Mouse (Mus musculus) limb, embryonic 15.5 days (tissue): Measurements from ENCODE around the gene Mef2b. TPM values are rescaled to one million over a fixed set of nuclear protein-coding genes. Genes with fewer than 3 reads are reported as not detected.

Experiments used
- ATAC-seq: fragments of 200-750 bp; cut with Nextera tagmentation; 2 replicates; pipeline ENCODE4 v1.8.0; 2017; ENCODE audit warnings: low read depth, moderate TSS enrichment; ENCODE audit not compliant: insufficient number of reproducible peaks, low FRiP score, low TSS enrichment
- H3K27ac ChIP-seq: fragments of 300-500 bp; sonication (generic); 2 replicates; pipeline ENCODE4 v1.5.1; 2015; ENCODE audit warnings: moderate library complexity, mild to moderate bottlenecking, inconsistent platforms
- H3K27me3 ChIP-seq: fragments of 300-500 bp; sonication (generic); 2 replicates; pipeline ENCODE4 v1.6.1; 2015; ENCODE audit warnings: inconsistent platforms
- H3K36me3 ChIP-seq: fragments of 300-500 bp; sonication (generic); 2 replicates; pipeline ENCODE4 v1.6.1; 2015; ENCODE audit warnings: inconsistent platforms
- H3K4me1 ChIP-seq: fragments of 300-500 bp; sonication (generic); 2 replicates; pipeline ENCODE4 v1.6.1; 2015; ENCODE audit warnings: inconsistent platforms
- H3K4me2 ChIP-seq: fragments of 300-500 bp; sonication (generic); 2 replicates; pipeline ENCODE4 v1.6.1; 2015; ENCODE audit warnings: mild to moderate bottlenecking, inconsistent platforms
- H3K4me3 ChIP-seq: fragments of 300-500 bp; sonication (generic); 2 replicates; pipeline ENCODE4 v1.5.1; 2015; ENCODE audit warnings: mild to moderate bottlenecking, inconsistent platforms
- H3K9ac ChIP-seq: fragments of 300-500 bp; sonication (generic); 2 replicates; pipeline ENCODE4 v1.6.1; 2015; ENCODE audit warnings: inconsistent platforms
- H3K9me3 ChIP-seq: fragments of 300-500 bp; sonication (generic); 2 replicates; pipeline ENCODE4 v1.6.1; 2016; ENCODE audit warnings: inconsistent platforms
- WGBS: fragments of 180-500 bp; shearing (Covaris S2); methylation state at CpG from one replicate; pipeline ENCODE4 v1.1.7; 2015; 5-methylcytosine and 5-hydroxymethylcytosine counted together
- polyA plus RNA-seq: library from polyadenylated mRNA; unstranded; fragments of >200 nt; fragmentation: Nextera tagmentation; extraction: Ambion mirVana; gene quantifications from 2 replicates; pipeline ENCODE4 v1.2.1, GENCODE M21; 2015

The Mef2b gene
- polyA plus RNA-seq, result 0.19 and 0.48 TPM in 2 replicates

DNA sequence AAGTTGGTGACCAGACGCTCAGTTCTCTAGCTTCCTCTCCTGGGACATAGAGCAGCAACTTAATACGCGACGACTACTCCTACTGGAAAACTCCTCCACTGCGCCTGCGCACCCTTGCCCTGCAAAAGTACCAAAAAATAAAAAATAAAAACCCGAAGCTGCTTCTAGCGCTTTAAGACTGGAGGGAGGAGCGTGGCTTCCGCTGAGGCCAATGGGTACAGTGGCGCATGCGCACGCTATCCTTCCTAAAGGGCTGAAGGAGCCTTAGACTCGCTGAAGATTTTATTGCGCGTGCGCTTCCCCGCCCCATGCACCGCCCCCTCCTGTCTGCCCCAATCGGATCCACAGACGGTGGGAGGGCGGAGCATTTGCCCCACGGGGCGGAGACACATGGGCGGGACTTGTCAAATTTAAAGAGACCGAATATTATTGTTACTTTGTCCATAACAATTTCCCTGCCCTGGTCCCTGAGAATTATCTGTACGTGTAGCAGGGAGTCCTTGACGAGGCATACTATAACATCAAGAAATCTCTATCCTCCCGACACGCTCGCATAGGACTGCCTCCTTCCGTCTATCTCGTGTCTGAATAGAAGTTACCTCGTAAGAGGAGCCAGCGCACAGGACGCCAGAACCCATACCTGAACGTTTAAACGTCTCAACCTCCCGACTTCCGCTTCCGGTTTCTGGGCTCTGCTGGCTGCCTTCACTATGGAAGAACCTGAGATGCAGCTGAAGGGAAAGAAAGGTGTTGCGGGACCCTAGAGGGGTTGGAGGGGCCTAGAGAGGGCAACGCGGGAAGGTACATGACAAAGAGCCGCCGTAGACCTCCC lies at the start of gene Mef2b, which contains the start of the genes Rfxank and Borcs8:
Gene Mef2b (plus strand): TSS at position 686 of the 832 bp plus-strand sequence.
Gene Rfxank (minus strand): TSS at position 129 of the 832 bp plus-strand sequence.
Gene Borcs8 (plus strand): TSS at position 474 of the 832 bp plus-strand sequence.
- Histone ChIP-seq H3K4me1 (peaks cover 21% of the 10 kb centered on the region), H3K9ac (peak within 1 kb of the TSS; percentile 80), H3K36me3 (peaks cover 41% of the 10 kb centered on the region), H3K4me3 (peak within 1 kb of the TSS; percentile 86), H3K27me3 (no peaks in the 10 kb centered on the region), H3K27ac (peak within 1 kb of the TSS; percentile 91), H3K9me3 (no peaks in the 10 kb centered on the region), H3K4me2 (peak within 1 kb of the TSS; percentile 65)
- WGBS, result under 1% methylated on average over 46 of the region's 46 CpGs
- ATAC-seq, result peak; percentile 97

GRCm38 (mm10) chr8:70092786-70093185 lies 46.7 kb upstream of the Mef2b start:
- no peak for ATAC-seq
- peaks cover 7% of the 10 kb centered on the region for H3K4me1 ChIP-seq
- H3K4me3 ChIP-seq, result no peak overlapping the region
- H3K27me3 ChIP-seq, result peaks cover 48% of the 10 kb centered on the region
- H3K9ac ChIP-seq, result no peak overlapping the region
- no peaks in the 10 kb centered on the region for H3K36me3 ChIP-seq
- H3K4me2 ChIP-seq, result no peak overlapping the region
- H3K9me3 ChIP-seq, result no peaks in the 10 kb centered on the region
- no peak overlapping the region for H3K27ac ChIP-seq
- 41% methylated on average over 8 of the region's 8 CpGs for WGBS

DNA sequence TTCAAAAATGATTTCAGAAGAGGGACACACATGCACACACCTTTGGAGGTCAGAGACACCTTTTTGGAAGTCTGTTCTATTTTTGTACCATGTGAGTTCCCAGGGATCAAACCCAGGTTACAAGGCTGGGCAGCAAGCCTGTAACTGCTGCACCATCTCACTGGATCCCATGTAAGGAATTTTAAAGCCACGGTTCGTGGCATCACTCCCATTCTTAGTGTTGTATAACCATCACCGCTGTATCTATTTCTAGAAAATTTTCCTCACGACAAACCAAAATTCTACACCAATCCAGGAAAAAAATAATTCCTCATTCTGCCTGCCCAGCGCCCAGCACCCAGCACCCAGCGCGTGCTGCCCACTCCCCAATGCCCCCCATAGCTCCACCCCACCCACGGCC lies 40.2 kb upstream of the Mef2b start:
- no peaks in the 10 kb centered on the region for H3K9me3 ChIP-seq
- 73% methylated on average over 8 of the region's 8 CpGs for WGBS
- H3K4me2 ChIP-seq, result no peak overlapping the region
- H3K4me1 ChIP-seq, result no peaks in the 10 kb centered on the region
- H3K36me3 ChIP-seq, result no peaks in the 10 kb centered on the region
- H3K27ac ChIP-seq, result no peak overlapping the region
- no peak overlapping the region for H3K4me3 ChIP-seq
- no peak for ATAC-seq
- no peak overlapping the region for H3K9ac ChIP-seq
- H3K27me3 ChIP-seq, result no peaks in the 10 kb centered on the region

DNA sequence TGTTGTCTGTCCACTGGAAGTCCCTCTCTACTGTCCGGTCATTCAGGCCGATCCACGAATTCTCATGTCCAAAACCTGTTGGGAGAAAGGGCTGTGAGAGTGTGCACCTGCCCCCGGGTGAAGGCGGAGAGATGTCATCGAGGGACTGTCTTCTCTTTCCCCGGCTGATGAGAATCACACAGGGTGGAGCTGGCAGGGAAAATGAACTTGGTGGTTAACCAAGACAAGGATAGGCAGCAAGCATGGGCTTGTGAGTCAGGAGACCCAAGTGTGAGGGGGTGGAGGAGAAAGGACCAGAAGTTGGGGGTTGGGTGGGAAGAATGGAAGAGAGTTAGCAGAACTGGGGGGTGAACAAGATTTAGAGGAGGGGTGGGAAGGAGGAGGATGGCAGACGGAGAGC lies 39.3 kb upstream of the Mef2b start:
- no peak for ATAC-seq
- Histone ChIP-seq H3K9me3 (no peaks in the 10 kb centered on the region), H3K4me2 (no peak overlapping the region), H3K27ac (no peak overlapping the region), H3K4me3 (no peak overlapping the region), H3K27me3 (no peaks in the 10 kb centered on the region), H3K9ac (no peak overlapping the region), H3K4me1 (no peaks in the 10 kb centered on the region), H3K36me3 (no peaks in the 10 kb centered on the region)
- WGBS, result 83% methylated on average over 8 of the region's 8 CpGs

DNA sequence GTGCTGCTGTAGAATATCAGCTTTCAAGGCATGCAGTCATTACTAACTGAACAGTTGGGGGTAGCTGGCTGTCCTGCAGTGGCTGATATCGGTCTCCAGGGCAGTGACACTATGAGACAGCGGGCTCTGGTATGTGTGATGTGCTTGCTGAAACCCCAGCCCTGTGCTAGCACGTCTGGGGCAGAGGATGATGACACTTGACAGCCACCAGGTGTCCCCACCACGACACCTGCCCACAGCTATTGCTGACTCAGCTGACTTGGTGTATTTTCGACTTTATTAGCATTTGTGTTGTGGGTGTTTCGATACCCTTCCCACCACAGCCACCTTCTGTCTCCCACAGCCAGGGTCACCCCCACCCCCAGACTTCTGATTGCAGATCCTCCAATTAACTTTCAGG lies 35.0 kb upstream of the Mef2b start:
- no peak for ATAC-seq
- no peaks in the 10 kb centered on the region for H3K36me3 ChIP-seq
- H3K9me3 ChIP-seq, result no peaks in the 10 kb centered on the region
- peaks cover 23% of the 10 kb centered on the region for H3K27me3 ChIP-seq
- no peak overlapping the region for H3K9ac ChIP-seq
- no peak overlapping the region for H3K27ac ChIP-seq
- no peaks in the 10 kb centered on the region for H3K4me1 ChIP-seq
- H3K4me2 ChIP-seq, result no peak overlapping the region
- WGBS, result 18% methylated on average over 6 of the region's 6 CpGs
- no peak overlapping the region for H3K4me3 ChIP-seq

DNA sequence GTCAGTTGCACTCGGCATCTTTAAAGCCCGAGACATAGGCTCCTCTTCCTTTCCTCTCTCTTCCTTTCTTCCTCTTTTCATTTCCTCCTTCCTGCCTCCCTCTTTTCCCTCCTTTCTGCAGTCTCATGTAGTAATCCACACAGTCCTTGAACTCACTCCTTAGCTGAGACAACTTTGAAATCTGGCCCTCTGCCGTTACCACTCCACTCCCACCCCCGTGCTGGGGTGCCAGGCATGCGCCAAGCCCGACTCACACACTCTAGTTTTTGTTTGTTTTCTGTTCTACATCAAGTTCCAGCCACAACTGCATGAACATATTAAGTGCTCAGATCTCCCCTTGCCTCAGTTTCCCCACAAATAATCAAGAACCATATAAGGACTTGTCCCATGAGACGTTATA lies 34.6 kb upstream of the Mef2b start:
- Histone ChIP-seq H3K4me1 (no peaks in the 10 kb centered on the region), H3K27me3 (peaks cover 27% of the 10 kb centered on the region), H3K9ac (no peak overlapping the region), H3K9me3 (no peaks in the 10 kb centered on the region), H3K27ac (no peak overlapping the region), H3K4me2 (no peak overlapping the region), H3K36me3 (no peaks in the 10 kb centered on the region), H3K4me3 (no peak overlapping the region)
- 80% methylated on average over 7 of the region's 7 CpGs for WGBS
- ATAC-seq, result no peak

DNA sequence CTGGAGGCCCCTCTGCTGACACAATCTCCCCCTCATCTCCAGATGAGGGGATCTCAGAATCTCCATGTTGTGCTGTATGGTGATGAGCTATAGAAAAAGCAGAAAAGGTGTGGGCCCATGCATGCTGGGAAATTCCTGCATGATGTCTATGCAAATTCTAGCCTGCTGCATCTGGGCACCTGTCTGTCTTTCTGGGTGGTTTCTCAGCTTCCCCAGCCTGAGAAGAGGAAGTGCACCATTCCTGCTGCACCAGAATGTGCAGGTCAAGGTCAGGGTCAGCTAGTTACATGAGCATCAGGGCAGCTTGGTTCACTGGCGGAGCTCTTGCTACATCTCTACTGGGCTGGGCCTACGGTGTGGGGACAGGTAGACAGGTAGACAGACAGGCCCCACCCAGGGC lies 29.1 kb upstream of the Mef2b start:
- no peak for ATAC-seq
- no peak overlapping the region for H3K27ac ChIP-seq
- H3K9me3 ChIP-seq, result no peaks in the 10 kb centered on the region
- no peak overlapping the region for H3K9ac ChIP-seq
- H3K4me2 ChIP-seq, result no peak overlapping the region
- H3K36me3 ChIP-seq, result no peaks in the 10 kb centered on the region
- peaks cover 82% of the 10 kb centered on the region for H3K27me3 ChIP-seq
- H3K4me1 ChIP-seq, result peaks cover 8% of the 10 kb centered on the region
- no peak overlapping the region for H3K4me3 ChIP-seq
- WGBS, result 77% methylated on average over 2 of the region's 2 CpGs

GRCm38 (mm10) chr8:70111192-70111795 lies 28.2 kb upstream of the Mef2b start:
- Histone ChIP-seq H3K4me3 (no peak overlapping the region), H3K36me3 (no peaks in the 10 kb centered on the region), H3K27ac (no peak overlapping the region), H3K4me2 (no peak overlapping the region), H3K4me1 (peaks cover 8% of the 10 kb centered on the region), H3K9ac (no peak overlapping the region), H3K9me3 (no peaks in the 10 kb centered on the region), H3K27me3 (peaks cover 90% of the 10 kb centered on the region)
- 46% methylated on average over 23 of the region's 23 CpGs for WGBS
- no peak for ATAC-seq

DNA sequence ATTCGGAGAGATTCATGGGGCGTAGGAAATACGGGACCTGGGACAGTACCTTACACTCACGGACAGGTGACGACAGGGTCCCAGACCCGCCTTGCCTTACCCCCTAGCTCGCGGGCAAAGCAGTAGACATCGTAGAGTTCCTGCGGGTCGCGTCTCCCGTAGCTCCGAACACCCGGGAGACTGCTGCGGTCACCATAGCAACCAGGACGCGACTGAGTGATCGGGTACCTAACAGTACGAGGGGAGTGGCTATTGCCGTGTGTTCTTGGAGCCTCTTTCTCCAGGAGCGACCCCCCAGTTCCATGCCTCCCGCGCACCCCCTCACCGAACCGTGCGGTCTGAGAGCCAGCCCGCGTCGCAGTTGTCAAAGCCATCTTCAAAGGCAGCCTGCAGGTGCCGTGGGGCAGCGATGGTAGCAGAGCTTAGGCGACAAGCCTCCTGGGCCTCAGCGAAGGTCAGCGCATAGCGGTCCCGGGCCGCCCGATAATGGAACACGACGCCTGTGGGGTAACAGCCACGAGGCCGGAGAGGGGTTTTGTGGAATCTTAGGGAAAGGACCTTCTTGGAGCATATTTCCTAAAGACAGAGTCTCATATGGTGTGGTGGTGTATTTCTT lies 27.0 kb upstream of the Mef2b start:
- H3K4me3 ChIP-seq, result no peak overlapping the region
- peaks cover 99% of the 10 kb centered on the region for H3K27me3 ChIP-seq
- no peaks in the 10 kb centered on the region for H3K36me3 ChIP-seq
- H3K9ac ChIP-seq, result no peak overlapping the region
- 6% methylated on average over 43 of the region's 43 CpGs for WGBS
- no peak overlapping the region for H3K4me2 ChIP-seq
- H3K27ac ChIP-seq, result no peak overlapping the region
- peaks cover 8% of the 10 kb centered on the region for H3K4me1 ChIP-seq
- no peaks in the 10 kb centered on the region for H3K9me3 ChIP-seq
- ATAC-seq, result no peak

DNA sequence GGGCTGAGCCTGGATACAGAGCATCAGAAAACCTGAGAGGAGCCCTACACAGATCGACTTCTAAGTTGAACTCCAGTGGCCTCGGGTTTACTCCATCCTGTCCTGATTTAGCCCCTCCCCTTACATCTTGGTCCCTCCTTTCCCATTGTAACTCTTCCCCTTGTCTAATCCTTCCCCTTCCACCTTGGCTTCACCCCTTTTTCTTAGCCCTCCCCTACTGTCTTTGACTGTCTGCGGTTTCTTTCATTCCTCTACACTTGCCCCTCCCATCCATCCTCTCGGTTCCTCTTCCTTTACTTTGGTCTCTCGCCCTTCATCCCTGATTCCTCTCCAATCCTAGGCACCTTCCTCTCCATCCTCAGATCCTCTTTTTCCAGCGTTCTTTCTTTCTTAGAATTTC lies 25.0 kb upstream of the Mef2b start:
- H3K27me3 ChIP-seq, result peaks cover 99% of the 10 kb centered on the region
- no peak overlapping the region for H3K4me2 ChIP-seq
- H3K9me3 ChIP-seq, result no peaks in the 10 kb centered on the region
- H3K27ac ChIP-seq, result no peak overlapping the region
- peaks cover 8% of the 10 kb centered on the region for H3K4me1 ChIP-seq
- WGBS, result 23% methylated on average over 6 of the region's 6 CpGs
- no peak overlapping the region for H3K9ac ChIP-seq
- no peaks in the 10 kb centered on the region for H3K36me3 ChIP-seq
- no peak overlapping the region for H3K4me3 ChIP-seq
- ATAC-seq, result no peak

DNA sequence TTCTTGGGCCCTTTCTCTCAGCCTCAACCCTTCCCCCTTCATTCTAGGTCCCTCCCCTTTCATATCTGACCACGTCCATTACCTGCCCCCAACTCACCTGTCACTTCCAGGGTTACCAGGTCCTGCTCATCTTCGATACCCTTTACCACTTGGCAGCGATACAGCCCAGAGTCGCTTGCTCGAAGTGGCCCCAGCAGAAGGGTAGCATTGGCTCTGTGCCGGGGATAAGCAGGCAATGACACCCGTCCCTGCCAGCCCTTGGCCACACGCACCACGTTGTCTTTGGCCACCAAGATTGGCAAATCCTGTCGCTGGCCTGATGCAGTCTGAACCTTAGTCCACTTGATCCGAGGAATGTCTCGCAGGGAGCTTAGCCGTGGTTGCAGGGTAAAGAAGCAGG lies 24.6 kb upstream of the Mef2b start:
- no peak overlapping the region for H3K9ac ChIP-seq
- H3K27ac ChIP-seq, result no peak overlapping the region
- no peak overlapping the region for H3K4me3 ChIP-seq
- no peaks in the 10 kb centered on the region for H3K9me3 ChIP-seq
- peaks cover 8% of the 10 kb centered on the region for H3K4me1 ChIP-seq
- ATAC-seq, result no peak
- H3K4me2 ChIP-seq, result no peak overlapping the region
- H3K36me3 ChIP-seq, result no peaks in the 10 kb centered on the region
- WGBS, result 70% methylated on average over 13 of the region's 13 CpGs
- H3K27me3 ChIP-seq, result peaks cover 99% of the 10 kb centered on the region

GRCm38 (mm10) chr8:70117611-70118010 lies 21.9 kb upstream of the Mef2b start:
- WGBS, result 4% methylated on average over 9 of the region's 9 CpGs
- no peaks in the 10 kb centered on the region for H3K9me3 ChIP-seq
- ATAC-seq, result no peak
- no peak overlapping the region for H3K4me2 ChIP-seq
- H3K27me3 ChIP-seq, result peaks cover 88% of the 10 kb centered on the region
- no peak overlapping the region for H3K9ac ChIP-seq
- no peak overlapping the region for H3K27ac ChIP-seq
- peaks cover 6% of the 10 kb centered on the region for H3K4me1 ChIP-seq
- no peaks in the 10 kb centered on the region for H3K36me3 ChIP-seq
- no peak overlapping the region for H3K4me3 ChIP-seq
